Comparison of ENCODE assay signal across 13 mouse cellular contexts in genomic region chr15:74212406-74212805, GRCm38 (mm10).
DNase-seq lines count a peak whose midpoint lies in the region; TF ChIP-seq lines count a peak whose summit lies in the region.
"Had no signal": no experiment of that assay in that cellular context is flagged by ENCODE, and none has a peak within 500 bp of the region (broad histone marks: within the 10 kb centered on the region; RNA-seq: fewer than 3 reads in every experiment).

No protein-coding gene starts in this region.

- H3K36me3 ChIP-seq in heart, embryonic 10.5 days = no peaks in the 10 kb centered on the region
- no peaks in the 10 kb centered on the region for H3K36me3 ChIP-seq in ES-Bruce4 (ENCODE audit: control insufficient read depth, insufficient read depth, low read length, poor library complexity, severe bottlenecking)
- H3K36me3 ChIP-seq: liver, embryonic 13.5 days had no signal

- no peak overlapping the region for H3K9ac ChIP-seq in ES-Bruce4 (ENCODE audit: low read depth, poor library complexity, severe bottlenecking)
- H3K9ac ChIP-seq: liver, embryonic 13.5 days had no signal

- no peak overlapping the region for H3K27ac ChIP-seq in heart, embryonic 10.5 days
- H3K27ac ChIP-seq in ES-Bruce4 (ENCODE audit: insufficient read depth, low read length) = peak overlapping the region; percentile 61
- H3K27ac ChIP-seq: hindbrain, postnatal 0 days; liver, embryonic 13.5 days had no signal

- peak; percentile 59; the same call in 1 of the 2 replicates for TF ChIP-seq EP300 in ES-Bruce4 (IDR thresholded peaks at IDR 0.05; ENCODE audit: insufficient read depth, low read depth, low read length)

- TF ChIP-seq POLR2A in ES-Bruce4 (IDR thresholded peaks at IDR 0.05; ENCODE audit: insufficient read depth, low read length) = peak; percentile 16

- peaks cover 33% of the 10 kb centered on the region for H3K27me3 ChIP-seq in heart, embryonic 10.5 days (ENCODE audit: insufficient read depth, poor library complexity, severe bottlenecking)
- no peaks in the 10 kb centered on the region for H3K27me3 ChIP-seq in ES-Bruce4 (ENCODE audit: control insufficient read depth, insufficient read depth, low read length, poor library complexity, severe bottlenecking)
- H3K27me3 ChIP-seq: liver, embryonic 13.5 days had no signal

- no peak for TF ChIP-seq CTCF in ES-Bruce4 (IDR thresholded peaks at IDR 0.05; ENCODE audit: low read depth, low read length)

- intact Hi-C loops in heart, postnatal 36 days (cut with DNase I) = no loop called here

- no peak overlapping the region for H3K4me3 ChIP-seq in heart, embryonic 10.5 days
- H3K4me3 ChIP-seq in ES-Bruce4 (ENCODE audit: low read depth, low read length) = peak overlapping the region; percentile 26
- H3K4me3 ChIP-seq: liver, embryonic 13.5 days; megakaryocyte, embryonic 14.5 days had no signal

- no peaks in the 10 kb centered on the region for H3K9me3 ChIP-seq in heart, embryonic 10.5 days
- H3K9me3 ChIP-seq in ES-Bruce4 (replicated peaks; ENCODE audit: control insufficient read depth, insufficient read depth, low read length, poor library complexity, severe bottlenecking) = no peaks in the 10 kb centered on the region
- H3K9me3 ChIP-seq: liver, embryonic 13.5 days; megakaryocyte, embryonic 14.5 days had no signal

- DNase-seq in heart, adult 11 months = peak; percentile 99
- DNase-seq in heart, embryonic 10.5 days (ENCODE audit: low spot score) = no peak
- peak; percentile 71 for DNase-seq in heart, adult 8-10 months (ENCODE audit: low spot score)
- DNase-seq in heart, postnatal 36 days = peak; percentile 29 to 39
- no peak for DNase-seq in cerebellum, postnatal 4 days (ENCODE audit: low spot score in 2 of 2)
- no peak for DNase-seq in lung, postnatal 10 days
- DNase-seq in ovary, postnatal 14 days (ENCODE audit: low spot score) = no peak
- DNase-seq: adrenal gland, postnatal 36 days; cerebellum, postnatal 10 days; liver, embryonic 13.5 days had no signal

- H3K4me1 ChIP-seq in heart, embryonic 10.5 days = peaks cover 21% of the 10 kb centered on the region
- peaks cover 19% of the 10 kb centered on the region for H3K4me1 ChIP-seq in ES-Bruce4 (ENCODE audit: control insufficient read depth, insufficient read depth, low read length)
- H3K4me1 ChIP-seq: liver, embryonic 13.5 days had no signal

Comparison
In these comparisons a context has a peak if more than half of its experiments do, and no peak if none do; other contexts are left out.
1. DNase-seq: peak in heart, adult 11 months (single experiment), heart, adult 8-10 months (single experiment) and heart, postnatal 36 days (2 of 2); none in heart, embryonic 10.5 days (single experiment), cerebellum, postnatal 4 days (0 of 2), lung, postnatal 10 days (single experiment) and ovary, postnatal 14 days (single experiment).